Mouse (Mus musculus): ENCODE measurements at regions not wholly inside any gene's neighbourhood (a gene's known extent, or its start where the extent isn't known, plus 50 kb on each side); places are given as distances from the start of the nearest gene placed in this dataset.

DNA sequence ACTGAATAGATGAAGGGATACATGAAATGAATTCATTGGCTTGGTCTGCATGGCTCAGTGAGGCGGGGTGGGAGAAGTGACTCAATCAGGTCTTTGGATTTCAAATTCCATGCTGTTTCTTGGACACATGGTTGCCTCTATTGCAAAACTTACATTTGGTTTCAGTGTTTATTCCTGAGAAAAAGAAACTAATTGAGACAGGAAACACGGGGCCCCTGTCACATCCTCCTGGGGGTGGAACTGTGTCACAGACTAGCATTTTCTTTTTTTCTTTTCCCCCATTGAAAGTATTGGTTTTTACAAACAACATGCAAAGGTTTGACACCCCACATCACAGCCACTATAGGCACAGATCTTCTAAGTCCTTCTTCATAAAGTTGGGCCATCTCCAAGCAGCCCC, 375.8 kb upstream of the Pik3r1 start:
- DNase-seq, result no peak

- DNase-seq, result no peak
These were observed 380.0 kb upstream of the Pik3r1 start for GRCm38 (mm10) chr13:102148039-102148438.

DNA sequence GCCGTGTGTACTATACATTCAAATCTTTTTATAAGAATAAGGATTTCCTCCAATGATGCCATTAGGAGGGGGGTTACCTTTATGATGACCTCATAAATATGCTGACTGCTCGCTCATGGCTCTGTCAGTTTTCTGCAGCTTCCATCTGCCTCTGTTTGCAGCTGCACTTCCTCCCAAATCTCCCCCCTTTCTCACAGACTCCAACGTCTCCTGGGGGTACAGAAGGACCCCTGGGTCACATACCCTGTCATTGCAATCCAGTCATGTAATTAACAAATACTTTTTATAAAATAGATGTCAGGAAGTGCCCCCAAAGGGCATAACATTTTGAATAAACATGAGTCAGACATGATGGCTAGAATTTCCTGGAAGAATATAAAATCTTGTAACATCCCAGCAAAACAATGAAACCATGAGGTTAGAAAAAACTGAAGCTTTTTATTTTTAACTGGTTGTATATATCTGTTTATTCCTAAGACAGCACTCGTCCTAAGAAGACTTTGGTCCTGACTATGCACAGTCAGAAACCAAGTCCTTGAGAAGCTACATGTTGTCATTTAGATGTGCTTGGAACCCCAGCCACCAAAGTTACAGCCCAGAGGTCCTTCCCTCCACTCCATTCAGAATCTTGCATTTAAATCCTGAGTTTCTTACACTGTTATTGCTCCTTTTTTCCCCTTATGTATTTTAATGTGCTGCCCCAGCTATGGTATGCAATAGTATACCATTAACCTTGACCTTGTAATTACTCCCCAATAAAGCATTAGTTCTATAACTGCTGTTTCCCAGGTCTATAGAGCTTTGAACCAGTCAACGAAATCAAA, 386.0 kb upstream of the Pik3r1 start:
- no peak for DNase-seq

- no peak for DNase-seq
These were observed 386.5 kb upstream of the Pik3r1 start for GRCm38 (mm10) chr13:102154609-102154899.

- no peak for DNase-seq
These were observed 389.5 kb upstream of the Pik3r1 start for GRCm38 (mm10) chr13:102157369-102158130.

DNA sequence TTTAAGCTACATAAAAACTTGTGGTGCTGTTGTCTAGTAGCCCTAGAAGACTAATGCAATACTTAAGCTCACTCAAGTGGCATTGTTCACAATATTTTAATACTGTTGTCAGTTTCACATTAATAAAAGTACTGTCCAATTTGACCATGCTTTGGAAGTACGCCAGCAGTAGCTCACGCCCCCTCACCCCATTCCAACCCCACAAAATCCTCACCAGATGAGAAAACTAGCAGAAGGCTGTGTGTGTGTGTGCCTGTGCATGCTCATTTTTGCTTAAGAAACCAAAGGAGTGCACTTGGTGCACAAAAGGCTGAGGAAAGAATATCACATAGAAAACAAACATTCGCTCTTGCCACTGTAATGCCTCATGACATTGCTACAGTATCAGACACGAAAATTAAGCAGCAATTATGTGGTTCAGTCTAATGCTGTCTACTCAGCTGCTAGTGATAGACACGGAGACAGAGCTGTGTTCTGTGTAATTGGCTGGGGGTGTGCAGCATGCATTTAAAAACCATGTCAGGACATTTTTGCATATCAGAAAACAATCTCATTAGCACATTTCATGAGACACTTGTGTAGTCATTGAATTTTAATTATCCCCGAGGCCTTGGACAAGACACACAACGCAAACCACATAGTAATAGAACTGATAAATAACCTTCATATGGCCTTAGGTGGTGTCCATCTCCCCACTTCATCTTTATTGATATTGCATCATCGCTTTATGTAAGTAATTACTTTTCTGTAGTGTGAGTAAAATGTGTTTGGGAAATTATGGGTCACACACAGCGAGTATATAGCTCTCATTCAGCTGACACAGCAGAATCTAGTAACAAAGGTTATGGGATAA, 405.6 kb upstream of the Pik3r1 start:
- no peak for DNase-seq

- DNase-seq, result no peak
These were observed 406.4 kb upstream of the Pik3r1 start for GRCm38 (mm10) chr13:102174431-102174830.

DNA sequence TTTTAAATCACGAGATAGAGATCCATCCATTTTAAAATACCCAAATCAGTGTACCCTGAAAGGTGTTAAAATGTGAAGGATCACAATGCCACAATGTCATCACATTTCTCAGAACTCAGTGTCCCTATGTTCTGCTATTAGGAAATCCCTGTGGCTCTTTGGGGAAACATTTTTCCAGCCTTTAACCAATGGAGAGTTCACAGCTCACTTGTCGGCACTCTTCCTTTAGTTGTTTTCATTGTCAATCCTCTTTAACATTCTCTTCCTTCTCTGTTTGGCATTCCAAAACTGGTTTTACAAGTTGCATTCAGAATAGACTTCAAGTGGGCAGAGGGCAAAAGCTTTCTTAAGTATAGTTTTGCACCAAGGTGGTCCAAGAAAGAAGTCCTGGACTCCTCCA, 406.9 kb upstream of the Pik3r1 start:
- no peak for DNase-seq

DNA sequence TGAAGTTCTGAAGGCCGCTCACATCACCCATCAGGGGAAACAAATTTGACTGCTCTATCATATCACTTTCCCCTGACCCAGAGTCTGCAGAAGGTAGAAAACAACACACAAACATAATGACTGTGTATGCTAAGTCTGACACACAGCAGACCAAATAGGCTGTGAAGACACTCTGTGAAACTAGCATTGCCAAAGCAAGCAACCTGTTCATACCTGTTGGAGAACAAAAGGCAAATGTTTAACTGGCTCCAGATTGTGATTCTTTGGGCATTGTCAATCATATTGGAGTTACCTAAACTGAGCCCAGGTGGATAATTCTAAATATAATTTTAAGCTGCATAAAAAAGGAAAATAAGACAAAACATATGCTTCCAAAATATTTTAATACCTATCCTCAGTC, 407.4 kb upstream of the Pik3r1 start:
- no peak for DNase-seq

GRCm38 (mm10) chr13:102176456-102176855, 408.4 kb upstream of the Pik3r1 start:
- no peak for DNase-seq

GRCm38 (mm10) chr13:102194716-102195115, 426.7 kb upstream of the Pik3r1 start:
- DNase-seq, result no peak

GRCm38 (mm10) chr13:102202301-102202700, 434.3 kb upstream of the Pik3r1 start:
- DNase-seq, result no peak

- peak; percentile 40 to 52 for DNase-seq
These were observed 450.5 kb upstream of the Pik3r1 start for GRCm38 (mm10) chr13:102218486-102218885.

DNA sequence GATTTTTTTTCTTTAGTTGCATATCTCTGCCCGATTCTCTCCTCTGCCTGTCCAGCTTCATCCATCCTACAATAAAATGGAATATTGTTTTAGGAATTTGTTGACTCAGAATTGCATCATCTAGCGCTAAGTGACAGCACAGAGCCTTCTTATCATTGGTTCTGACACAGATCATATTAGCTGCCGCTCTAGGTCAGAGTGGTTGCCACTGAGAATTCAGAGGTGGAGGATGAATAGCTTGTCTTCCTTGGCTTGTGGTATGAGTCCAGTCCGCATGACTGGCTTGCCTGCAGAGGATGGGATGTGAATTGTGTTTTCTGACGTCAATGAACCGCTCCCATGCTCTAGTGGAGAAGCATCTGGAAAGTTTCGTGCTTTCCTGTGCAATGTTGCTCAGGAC, 462.3 kb upstream of the Cd180 start:
- no peak for DNase-seq

DNA sequence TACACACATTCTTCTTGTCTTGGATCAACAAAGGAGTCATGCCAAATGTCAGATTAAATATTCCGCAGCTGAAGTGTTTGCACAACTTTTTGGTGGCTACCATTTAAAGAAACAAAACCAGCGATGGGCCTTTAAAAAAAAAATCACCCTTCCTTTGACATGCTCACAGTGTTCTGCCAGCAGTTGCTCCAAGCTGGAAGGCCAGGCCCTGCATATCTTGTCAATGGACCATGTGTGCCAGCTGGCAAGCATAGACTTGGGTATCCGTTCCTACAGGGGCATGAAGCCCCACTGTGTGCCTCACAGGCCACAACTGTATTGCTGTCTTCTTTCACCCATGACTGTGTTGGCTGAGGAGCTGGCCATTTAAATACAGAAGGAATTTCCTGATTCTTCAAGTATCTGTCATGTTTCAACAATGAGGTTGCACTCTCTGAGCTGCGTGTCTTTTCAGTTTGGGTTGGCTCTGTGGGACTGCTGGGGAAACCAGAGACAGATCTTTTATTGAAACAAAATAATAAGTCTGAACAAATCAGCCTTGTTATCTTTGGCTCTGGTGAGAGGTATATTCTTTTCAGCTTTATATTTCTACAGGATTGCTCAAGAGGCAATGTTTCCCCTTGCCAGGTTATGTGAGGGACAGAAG, 460.9 kb upstream of the Cd180 start:
- DNase-seq, result peak; percentile 25 to 32

- DNase-seq, result no peak
These were observed 442.5 kb upstream of the Cd180 start for GRCm38 (mm10) chr13:102250884-102251283.

DNA sequence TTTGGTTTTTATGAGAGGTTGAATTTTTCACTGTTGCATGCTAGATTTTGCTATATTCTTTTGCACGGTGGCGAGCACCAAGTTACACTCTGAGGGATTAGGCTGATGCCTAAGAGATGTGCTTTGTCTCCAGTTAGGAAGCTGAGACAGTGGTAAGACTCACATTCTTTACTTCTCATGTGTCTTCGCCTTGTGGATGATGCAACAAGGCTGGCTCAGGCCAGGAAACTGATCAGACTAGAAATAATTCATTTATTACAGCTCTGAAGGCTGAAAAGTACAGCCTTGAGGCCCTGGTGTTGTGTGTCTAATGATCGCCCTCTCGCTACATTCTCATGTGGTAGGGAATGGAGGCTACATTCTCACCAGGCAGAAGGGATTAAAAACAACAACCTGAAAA, 441.6 kb upstream of the Cd180 start:
- DNase-seq, result no peak

GRCm38 (mm10) chr13:102255401-102256371, 437.7 kb upstream of the Cd180 start:
- DNase-seq, result no peak

- peak in 1 of 2 experiments; percentile 6 for DNase-seq
These were observed 435.2 kb upstream of the Cd180 start for GRCm38 (mm10) chr13:102258207-102258606.

- no peak for DNase-seq
These were observed 419.5 kb upstream of the Cd180 start for GRCm38 (mm10) chr13:102273818-102274217.

GRCm38 (mm10) chr13:102275296-102275695, 418.1 kb upstream of the Cd180 start:
- DNase-seq, result no peak

- DNase-seq, result no peak
These were observed 416.5 kb upstream of the Cd180 start for GRCm38 (mm10) chr13:102276885-102277284.

Measured in cerebellum, postnatal 14 days (tissue).